ENCODE assay signal across 20 mouse cellular contexts in the genomic region with DNA sequence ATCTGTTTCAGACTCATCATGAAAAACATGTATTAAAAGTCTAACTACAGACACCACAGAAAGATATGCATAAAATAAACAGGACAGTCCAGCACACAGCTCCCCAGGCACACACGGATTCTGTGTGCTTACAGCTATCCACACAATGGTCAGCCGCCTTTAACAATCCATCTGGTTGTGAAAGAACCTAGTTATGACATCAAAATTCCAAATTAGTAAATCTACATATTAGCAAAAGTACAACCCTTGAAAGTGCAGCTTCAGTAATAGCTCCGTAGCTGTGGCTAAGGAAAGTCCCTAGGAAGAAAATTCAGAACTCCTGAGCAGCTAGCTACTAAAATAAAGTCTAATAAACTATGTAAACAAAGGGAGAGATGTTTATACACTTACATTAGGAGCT.
"Had no signal": no experiment of that assay in that cellular context is flagged by ENCODE, and none has a peak within 500 bp of the region (broad histone marks: within the 10 kb centered on the region; RNA-seq: fewer than 3 reads in every experiment).

No protein-coding gene starts in this region.

- H3K27me3 ChIP-seq: kidney, embryonic 15.5 days; limb, embryonic 12.5 days; liver, embryonic 13.5 days; midbrain, embryonic 12.5 days; midbrain, embryonic 15.5 days; neural tube, embryonic 12.5 days; neural tube, embryonic 15.5 days had no signal

- H3K9me3 ChIP-seq: kidney, embryonic 15.5 days; limb, embryonic 12.5 days; liver, embryonic 13.5 days; midbrain, embryonic 12.5 days; midbrain, embryonic 15.5 days; neural tube, embryonic 12.5 days; neural tube, embryonic 15.5 days had no signal

- H3K9ac ChIP-seq: hindbrain, embryonic 14.5 days; kidney, embryonic 15.5 days; limb, embryonic 12.5 days; liver, embryonic 13.5 days; midbrain, embryonic 12.5 days; midbrain, embryonic 15.5 days; neural tube, embryonic 12.5 days; neural tube, embryonic 15.5 days had no signal

- H3K4me3 ChIP-seq: kidney, embryonic 15.5 days; left cerebral cortex, adult 2 months; limb, embryonic 12.5 days; liver, embryonic 13.5 days; midbrain, embryonic 12.5 days; midbrain, embryonic 15.5 days; neural tube, embryonic 12.5 days; neural tube, embryonic 15.5 days had no signal

- ATAC-seq: hindbrain, postnatal 0 days; inflammation-experienced regulatory T-cells, adult 6 months; midbrain, embryonic 15.5 days had no signal

- H3K4me2 ChIP-seq: hindbrain, embryonic 14.5 days; limb, embryonic 12.5 days; liver, embryonic 13.5 days; midbrain, embryonic 12.5 days; midbrain, embryonic 15.5 days; neural tube, embryonic 12.5 days; neural tube, embryonic 15.5 days had no signal

- DNase-seq: kidney, postnatal 10 days; kidney, postnatal 36 days; layer of hippocampus, postnatal 36 days; liver, embryonic 13.5 days; right cerebral cortex, adult 18-20 months; right cerebral cortex, postnatal 14 days; right cerebral cortex, postnatal 4 days; thymus, adult 18-20 months; thymus, postnatal 36 days had no signal

- H3K27ac ChIP-seq: hindbrain, embryonic 14.5 days; hindbrain, postnatal 0 days; kidney, embryonic 15.5 days; left cerebral cortex, adult 2 months; liver, embryonic 13.5 days; macrophage; midbrain, embryonic 12.5 days; midbrain, embryonic 15.5 days; neural tube, embryonic 12.5 days; neural tube, embryonic 15.5 days had no signal

- H3K36me3 ChIP-seq: kidney, embryonic 15.5 days; liver, embryonic 13.5 days; midbrain, embryonic 12.5 days; midbrain, embryonic 15.5 days; neural tube, embryonic 12.5 days; neural tube, embryonic 15.5 days had no signal
